Mouse (Mus musculus) lung, adult 2 months (tissue): ENCODE data around the gene Fam227a.

Experiments used
- CTCF ChIP-seq: fragments of 200-500 bp; IDR thresholded peaks from 2 replicates; pipeline ENCODE4 v1.5.1; 2011; ENCODE audit warnings: mild to moderate bottlenecking, low read length, control low read depth; ENCODE audit not compliant: insufficient read depth
- POLR2A ChIP-seq: fragments of 200-500 bp; IDR thresholded peaks from 2 replicates; pipeline ENCODE4 v1.6.1; 2011; ENCODE audit warnings: low read depth, mild to moderate bottlenecking, control low read depth, low read length, borderline replicate concordance; ENCODE audit errors: extremely low read depth

GRCm38 (mm10) chr15:79697011-79697410, 38.3 kb upstream of the Fam227a start:
- no peak for TF ChIP-seq POLR2A
- TF ChIP-seq CTCF, result no peak
